Mouse (Mus musculus): ENCODE results near the gene Slc5a4b. TPM values are rescaled to one million over a fixed set of nuclear protein-coding genes. Genes with fewer than 3 reads are reported as not detected.

The Slc5a4b gene
- total RNA-seq, 2 experiments from 2014 or later = not detected

GRCm38 (mm10) chr10:76021728-76022127, 89.0 kb downstream of the Slc5a4b start:
- intact Hi-C loops (cut with DNase I) = no loop called here

DNA sequence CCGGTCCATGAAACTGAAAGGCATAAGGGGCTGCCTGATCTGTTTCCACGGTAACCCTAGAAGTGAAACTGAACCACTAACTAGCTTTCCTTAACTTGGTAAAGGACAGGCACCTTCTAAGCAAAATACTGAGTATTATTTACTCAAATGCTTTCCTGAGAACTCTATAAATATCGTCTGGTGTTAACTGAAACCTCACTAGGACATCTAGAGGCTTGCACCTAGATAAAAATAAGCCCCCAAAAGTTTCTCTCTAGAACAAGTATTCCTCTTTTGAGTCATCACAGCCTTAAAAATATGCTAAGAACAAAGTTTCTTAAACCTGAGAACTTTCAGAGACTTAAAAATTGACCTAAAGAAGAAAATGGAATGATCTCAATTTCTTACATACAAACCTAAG, 93.9 kb downstream of the Slc5a4b start:
- DNase-seq (ENCODE audit: extremely low spot score in 1 of 2, low spot score in 2 of 2) = no peak
- Histone ChIP-seq H3K27ac (no peak overlapping the region), H3K4me3 (no peak overlapping the region)
- intact Hi-C loops (cut with DNase I) = no loop called here
- TF ChIP-seq CTCF (IDR thresholded peaks at IDR 0.05) = no peak

More at GRCm38 (mm10) chr10:76021728-76022127, 89.0 kb downstream of the Slc5a4b start:
- DNase-seq (ENCODE audit: extremely low spot score in 1 of 2, low spot score in 2 of 2) = no peak
- H3K4me3 ChIP-seq = no peak overlapping the region
- TF ChIP-seq CTCF (IDR thresholded peaks at IDR 0.05) = no peak
- no peak overlapping the region for H3K27ac ChIP-seq

- no peak for TF ChIP-seq CTCF (IDR thresholded peaks at IDR 0.05)
- DNase-seq (ENCODE audit: extremely low spot score in 1 of 2, low spot score in 2 of 2) = no peak
- intact Hi-C loops (cut with DNase I) = no loop called here
- Histone ChIP-seq H3K4me3 (no peak overlapping the region), H3K27ac (no peak overlapping the region)
Measured at GRCm38 (mm10) chr10:76012922-76013321, 97.8 kb downstream of the Slc5a4b start.

DNA sequence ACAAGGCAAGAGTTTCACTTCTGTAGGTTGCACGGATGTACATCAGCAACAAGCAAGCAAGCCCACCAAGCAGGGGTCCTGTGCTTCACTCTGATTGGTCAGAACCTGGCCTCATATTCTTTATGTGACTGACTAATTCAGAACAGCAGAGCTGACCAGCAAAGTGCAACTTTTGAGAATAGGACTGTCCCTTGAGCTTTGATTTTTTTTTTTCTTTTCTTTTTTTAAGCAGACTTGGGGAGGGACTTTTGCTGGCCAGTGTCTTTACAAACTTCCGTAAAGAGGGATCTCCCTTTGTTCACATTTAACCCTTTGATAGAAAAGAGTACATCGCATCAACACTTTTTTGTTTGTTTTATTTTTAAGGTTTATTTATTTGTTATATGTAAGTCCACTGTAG, 100.9 kb downstream of the Slc5a4b start:
- Histone ChIP-seq H3K27ac (no peak overlapping the region), H3K4me3 (no peak overlapping the region)
- intact Hi-C loops (cut with DNase I) = no loop called here
- DNase-seq (ENCODE audit: extremely low spot score in 1 of 2, low spot score in 2 of 2) = no peak
- TF ChIP-seq CTCF (IDR thresholded peaks at IDR 0.05) = no peak

Small RNA genes lying within 50 kb of the gene (microRNA-seq; reads per million reads assigned to microRNA genes)
- gene Mir6409 = 0 reads per million in 2 experiments

Other genes with a start within 250 kb of the Slc5a4b start
- 1 to 10 TPM; 3.0 to 3.5 TPM for gene Derl3, start 217.5 kb downstream of the Slc5a4b start, total RNA-seq (2021)
- gene Smarcb1, start 189.3 kb downstream of the Slc5a4b start, total RNA-seq (2021) = 10 to 100 TPM; 75.8 to 78.2 TPM
- 100 to 1,000 TPM; 364 to 413 TPM for gene Chchd10, start 177.8 kb downstream of the Slc5a4b start, total RNA-seq (2021)
- gene Mmp11, start 174.5 kb downstream of the Slc5a4b start, total RNA-seq (2021) = 1 to 10 TPM; 1.3 TPM
- gene Gm867, start 170.3 kb downstream of the Slc5a4b start, total RNA-seq (2021) = under 1 TPM in 1 of 2 experiments, not detected in 1; 0.51 TPM
- not detected for gene Vpreb3, start 167.9 kb downstream of the Slc5a4b start, total RNA-seq (2021)
- not detected for gene Gm5134, start 156.4 kb downstream of the Slc5a4b start, total RNA-seq (2021)
- 10 to 100 TPM; 15.0 to 15.8 TPM for gene Zfp280b, start 78.3 kb downstream of the Slc5a4b start, total RNA-seq (2021)
- gene Slc5a4a, start 36.5 kb upstream of the Slc5a4b start, total RNA-seq (2021) = not detected
- 10 to 100 TPM; 58.4 to 63.9 TPM for gene Prmt2, start 126.9 kb upstream of the Slc5a4b start, total RNA-seq (2021)
- 100 to 1,000 TPM; 138 to 156 TPM for gene S100b, start 142.9 kb upstream of the Slc5a4b start, total RNA-seq (2021)
- 10 to 100 TPM; 61.4 to 63.6 TPM for gene Dip2a, start 234.3 kb upstream of the Slc5a4b start, total RNA-seq (2021)